Mouse (Mus musculus): ENCODE measurements around the gene Nol11. TPM values are rescaled to one million over a fixed set of nuclear protein-coding genes. Genes with fewer than 3 reads are reported as not detected.

The Nol11 gene
- polyA plus RNA-seq (2014; fragmentation: Nextera tagmentation; extraction: Ambion mirVana), result 54.4 and 58.0 TPM in 2 replicates

- Histone ChIP-seq H3K4me2 (ENCODE audit: low read length) (peak within 1 kb of the TSS; percentile 85), H3K9me3 (ENCODE audit: control insufficient read depth, low read length) (no peaks in the 10 kb centered on the region), H3K27ac (ENCODE audit: low read depth) (peak within 1 kb of the TSS; percentile 62; the same call in 1 of the 2 replicates), H3K4me1 (replicated peaks; ENCODE audit: control insufficient read depth, insufficient read depth, low read length) (peaks cover 6% of the 10 kb centered on the region; the same call in 1 of the 2 replicates), H3K36me3 (ENCODE audit: control insufficient read depth, insufficient read depth, low read length) (peaks cover 29% of the 10 kb centered on the region), H3K27me3 (replicated peaks; ENCODE audit: control insufficient read depth, insufficient read depth, low read length) (no peaks in the 10 kb centered on the region), H3K9ac (ENCODE audit: low read length) (peak within 1 kb of the TSS; percentile 94), H3K4me3 (ENCODE audit: low read depth, low read length) (peak within 1 kb of the TSS; percentile 66)
- peak; percentile 99 for DNase-seq (ENCODE audit: low spot score)
- whole genome bisulfite sequencing, result under 1% methylated on average over 62 of the region's 62 CpGs
- peak; percentile 94 for ATAC-seq (replicated peaks; ENCODE audit: low FRiP score, low TSS enrichment, low read depth)
Observed at GRCm38 (mm10) chr11:107188565-107189552, at the start of gene Nol11. Nol11 (minus strand) TSS chr11:107189381.

GRCm38 (mm10) chr11:107238506-107238905 is 49.3 kb upstream of the Nol11 start:
- H3K9me3 ChIP-seq (ENCODE audit: control insufficient read depth, low read length), result no peaks in the 10 kb centered on the region
- H3K27me3 ChIP-seq (replicated peaks; ENCODE audit: control insufficient read depth, insufficient read depth, low read length), result no peaks in the 10 kb centered on the region
- DNase-seq (ENCODE audit: low spot score), result no peak
- no peak overlapping the region for H3K4me2 ChIP-seq (ENCODE audit: low read length)
- H3K9ac ChIP-seq (ENCODE audit: low read length), result no peak overlapping the region
- no peak overlapping the region for H3K4me3 ChIP-seq (ENCODE audit: low read depth, low read length)
- no peak for ATAC-seq (replicated peaks; ENCODE audit: low FRiP score, low TSS enrichment, low read depth)
- no peaks in the 10 kb centered on the region for H3K4me1 ChIP-seq (replicated peaks; ENCODE audit: control insufficient read depth, insufficient read depth, low read length)
- no peak overlapping the region for H3K27ac ChIP-seq (ENCODE audit: low read depth)
- 0 out of 2 replicates have a peak, but pooled peaks cover 7% of the 10 kb centered on the region for H3K36me3 ChIP-seq (ENCODE audit: control insufficient read depth, insufficient read depth, low read length)
- WGBS, result 90% methylated on average over 6 of the region's 6 CpGs

- no peak overlapping the region for H3K27ac ChIP-seq (ENCODE audit: low read depth)
Observed at GRCm38 (mm10) chr11:107237532-107237931, 48.4 kb upstream of the Nol11 start.

GRCm38 (mm10) chr11:107233252-107233890 is 44.2 kb upstream of the Nol11 start:
- H3K9me3 ChIP-seq (ENCODE audit: control insufficient read depth, low read length), result no peaks in the 10 kb centered on the region
- no peaks in the 10 kb centered on the region for H3K4me1 ChIP-seq (replicated peaks; ENCODE audit: control insufficient read depth, insufficient read depth, low read length)
- 0 out of 2 replicates have a peak, but pooled peaks cover 23% of the 10 kb centered on the region for H3K36me3 ChIP-seq (ENCODE audit: control insufficient read depth, insufficient read depth, low read length)
- no peak overlapping the region for H3K4me3 ChIP-seq (ENCODE audit: low read depth, low read length)
- 84% methylated on average over 5 of the region's 5 CpGs for WGBS
- no peaks in the 10 kb centered on the region for H3K27me3 ChIP-seq (replicated peaks; ENCODE audit: control insufficient read depth, insufficient read depth, low read length)
- ATAC-seq (replicated peaks; ENCODE audit: low FRiP score, low TSS enrichment, low read depth), result no peak
- no peak overlapping the region for H3K27ac ChIP-seq (ENCODE audit: low read depth)
- DNase-seq (ENCODE audit: low spot score), result no peak
- H3K4me2 ChIP-seq (ENCODE audit: low read length), result no peak overlapping the region
- H3K9ac ChIP-seq (ENCODE audit: low read length), result no peak overlapping the region

More at GRCm38 (mm10) chr11:107237532-107237931, 48.4 kb upstream of the Nol11 start:
- ATAC-seq (replicated peaks; ENCODE audit: low FRiP score, low TSS enrichment, low read depth) (no peak), DNase-seq (ENCODE audit: low spot score) (no peak)
- whole genome bisulfite sequencing, result 85% methylated on average over 4 of the region's 4 CpGs
- no peaks in the 10 kb centered on the region for H3K9me3 ChIP-seq (ENCODE audit: control insufficient read depth, low read length)
- H3K4me3 ChIP-seq (ENCODE audit: low read depth, low read length), result no peak overlapping the region
- H3K27me3 ChIP-seq (replicated peaks; ENCODE audit: control insufficient read depth, insufficient read depth, low read length), result no peaks in the 10 kb centered on the region
- H3K4me2 ChIP-seq (ENCODE audit: low read length), result no peak overlapping the region
- H3K9ac ChIP-seq (ENCODE audit: low read length), result no peak overlapping the region
- 0 out of 2 replicates have a peak, but pooled peaks cover 13% of the 10 kb centered on the region for H3K36me3 ChIP-seq (ENCODE audit: control insufficient read depth, insufficient read depth, low read length)
- H3K4me1 ChIP-seq (replicated peaks; ENCODE audit: control insufficient read depth, insufficient read depth, low read length), result no peaks in the 10 kb centered on the region

GRCm38 (mm10) chr11:107230128-107230527 is 40.9 kb upstream of the Nol11 start:
- WGBS, result 69% methylated on average over 10 of the region's 10 CpGs
- Histone ChIP-seq H3K36me3 (ENCODE audit: control insufficient read depth, insufficient read depth, low read length) (0 out of 2 replicates have a peak, but pooled peaks cover 23% of the 10 kb centered on the region), H3K9ac (ENCODE audit: low read length) (no peak overlapping the region), H3K27ac (ENCODE audit: low read depth) (no peak overlapping the region), H3K27me3 (replicated peaks; ENCODE audit: control insufficient read depth, insufficient read depth, low read length) (no peaks in the 10 kb centered on the region), H3K4me1 (replicated peaks; ENCODE audit: control insufficient read depth, insufficient read depth, low read length) (no peaks in the 10 kb centered on the region), H3K4me2 (ENCODE audit: low read length) (no peak overlapping the region), H3K9me3 (ENCODE audit: control insufficient read depth, low read length) (no peaks in the 10 kb centered on the region), H3K4me3 (ENCODE audit: low read depth, low read length) (no peak overlapping the region)
- ATAC-seq (replicated peaks; ENCODE audit: low FRiP score, low TSS enrichment, low read depth), result no peak
- DNase-seq (ENCODE audit: low spot score), result no peak

- Histone ChIP-seq H3K4me1 (replicated peaks; ENCODE audit: control insufficient read depth, insufficient read depth, low read length) (no peaks in the 10 kb centered on the region; the same call in 1 of the 2 replicates), H3K9me3 (ENCODE audit: control insufficient read depth, low read length) (no peaks in the 10 kb centered on the region), H3K36me3 (ENCODE audit: control insufficient read depth, insufficient read depth, low read length) (peaks cover 6% of the 10 kb centered on the region; the same call in 1 of the 2 replicates), H3K27me3 (replicated peaks; ENCODE audit: control insufficient read depth, insufficient read depth, low read length) (no peaks in the 10 kb centered on the region), H3K27ac (ENCODE audit: low read depth) (no peak overlapping the region), H3K4me3 (ENCODE audit: low read depth, low read length) (no peak overlapping the region), H3K9ac (ENCODE audit: low read length) (no peak overlapping the region), H3K4me2 (ENCODE audit: low read length) (no peak overlapping the region)
- DNase-seq (ENCODE audit: low spot score) (no peak), ATAC-seq (replicated peaks; ENCODE audit: low FRiP score, low TSS enrichment, low read depth) (no peak)
- WGBS, result 71% methylated on average over 1 of the region's 1 CpGs
Observed at GRCm38 (mm10) chr11:107226431-107226830, 37.2 kb upstream of the Nol11 start.

- Histone ChIP-seq H3K9me3 (ENCODE audit: control insufficient read depth, low read length) (no peaks in the 10 kb centered on the region), H3K4me2 (ENCODE audit: low read length) (no peak overlapping the region), H3K36me3 (ENCODE audit: control insufficient read depth, insufficient read depth, low read length) (peaks cover 2% of the 10 kb centered on the region; the same call in 1 of the 2 replicates), H3K27ac (ENCODE audit: low read depth) (no peak overlapping the region), H3K27me3 (replicated peaks; ENCODE audit: control insufficient read depth, insufficient read depth, low read length) (no peaks in the 10 kb centered on the region), H3K4me1 (replicated peaks; ENCODE audit: control insufficient read depth, insufficient read depth, low read length) (no peaks in the 10 kb centered on the region; the same call in 1 of the 2 replicates), H3K9ac (ENCODE audit: low read length) (no peak overlapping the region), H3K4me3 (ENCODE audit: low read depth, low read length) (no peak overlapping the region)
- WGBS, result 88% methylated on average over 10 of the region's 10 CpGs
- ATAC-seq (replicated peaks; ENCODE audit: low FRiP score, low TSS enrichment, low read depth) (no peak), DNase-seq (ENCODE audit: low spot score) (no peak)
Observed at GRCm38 (mm10) chr11:107226013-107226412, 36.8 kb upstream of the Nol11 start.

- no peak overlapping the region for H3K27ac ChIP-seq (ENCODE audit: low read depth)
- H3K4me2 ChIP-seq (ENCODE audit: low read length), result no peak overlapping the region
- peaks cover 2% of the 10 kb centered on the region; the same call in 1 of the 2 replicates for H3K36me3 ChIP-seq (ENCODE audit: control insufficient read depth, insufficient read depth, low read length)
- DNase-seq (ENCODE audit: low spot score) (no peak), ATAC-seq (replicated peaks; ENCODE audit: low FRiP score, low TSS enrichment, low read depth) (no peak)
- H3K4me1 ChIP-seq (replicated peaks; ENCODE audit: control insufficient read depth, insufficient read depth, low read length), result no peaks in the 10 kb centered on the region; the same call in 1 of the 2 replicates
- H3K9me3 ChIP-seq (ENCODE audit: control insufficient read depth, low read length), result no peaks in the 10 kb centered on the region
- H3K4me3 ChIP-seq (ENCODE audit: low read depth, low read length), result no peak overlapping the region
- WGBS, result 84% methylated on average over 5 of the region's 5 CpGs
- H3K9ac ChIP-seq (ENCODE audit: low read length), result no peak overlapping the region
- H3K27me3 ChIP-seq (replicated peaks; ENCODE audit: control insufficient read depth, insufficient read depth, low read length), result no peaks in the 10 kb centered on the region
Observed at GRCm38 (mm10) chr11:107225301-107225700, 36.1 kb upstream of the Nol11 start.
